Mouse (Mus musculus) testis, adult 2 months (tissue): ENCODE results near the gene Cdc37. TPM values are rescaled to one million over a fixed set of nuclear protein-coding genes. Genes with fewer than 3 reads are reported as not detected.

Experiments
- H3K27ac ChIP-seq: fragments of 200-500 bp; 2 replicates; pipeline ENCODE4 v1.5.1; 2012; ENCODE audit warnings: low read depth, low read length; ENCODE audit not compliant: control insufficient read depth, insufficient read depth
- H3K27me3 ChIP-seq: fragments of 200-500 bp; 2 replicates; pipeline ENCODE4 v1.6.1; 2012; ENCODE audit warnings: mild to moderate bottlenecking, low read length, moderate library complexity; ENCODE audit not compliant: control insufficient read depth, insufficient read depth
- H3K36me3 ChIP-seq: fragments of 200-500 bp; 2 replicates; pipeline ENCODE4 v1.6.1; 2012; ENCODE audit warnings: mild to moderate bottlenecking, low read length; ENCODE audit not compliant: control insufficient read depth, insufficient read depth
- H3K4me1 ChIP-seq: fragments of 200-500 bp; 2 replicates; pipeline ENCODE4 v1.6.1; 2012; ENCODE audit warnings: low read length; ENCODE audit not compliant: control insufficient read depth, insufficient read depth
- H3K4me3 ChIP-seq: fragments of 200-500 bp; 2 replicates; pipeline ENCODE4 v1.5.1; 2012; ENCODE audit warnings: low read depth, mild to moderate bottlenecking, low read length, moderate library complexity, mixed read lengths; ENCODE audit not compliant: control insufficient read depth
- CTCF ChIP-seq: fragments of 200-500 bp; IDR thresholded peaks from 2 replicates; pipeline ENCODE4 v1.5.1; 2012; ENCODE audit warnings: low read depth, mild to moderate bottlenecking, inconsistent platforms, low read length, moderate library complexity; ENCODE audit not compliant: control insufficient read depth, insufficient read depth, insufficient replicate concordance
- POLR2A ChIP-seq: fragments of 200-500 bp; IDR thresholded peaks from 2 replicates; pipeline ENCODE4 v1.6.1; 2012; ENCODE audit warnings: low read depth, mild to moderate bottlenecking, inconsistent platforms, low read length, moderate library complexity; ENCODE audit not compliant: control insufficient read depth
- polyA plus RNA-seq: library from polyadenylated mRNA; depleted of rRNA; stranded (reverse); fragments of >200 nt; gene quantifications from 2 replicates; pipeline ENCODE4 v1.2.3, GENCODE M21; 2012

Gene Cdc37
- polyA plus RNA-seq, 1 experiment = 38.1 TPM

DNA sequence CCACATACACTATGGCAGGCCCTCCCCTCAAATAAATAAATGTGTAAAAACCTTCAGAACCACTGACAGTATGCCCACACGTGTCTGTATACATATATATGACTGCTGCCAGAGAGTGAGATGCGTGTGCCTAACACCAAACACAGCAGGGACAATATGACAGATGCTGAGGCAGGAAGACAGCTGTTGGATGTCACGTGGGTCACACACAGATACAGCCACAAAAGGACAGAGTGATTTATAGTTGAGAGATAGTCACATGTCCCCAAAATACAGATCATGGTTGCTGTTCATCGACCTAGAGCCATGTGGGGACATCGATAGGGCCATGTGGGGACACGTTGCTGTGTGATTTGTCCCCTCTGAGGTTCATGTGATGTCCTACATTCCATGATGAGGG is 32.7 kb downstream of the Cdc37 start:
- Histone ChIP-seq H3K4me3 (no peak overlapping the region), H3K27ac (no peak overlapping the region), H3K27me3 (no peaks in the 10 kb centered on the region), H3K4me1 (no peaks in the 10 kb centered on the region), H3K36me3 (no peaks in the 10 kb centered on the region; the same call in 1 of the 2 replicates)
- no peak for TF ChIP-seq CTCF
- no peak for TF ChIP-seq POLR2A

DNA sequence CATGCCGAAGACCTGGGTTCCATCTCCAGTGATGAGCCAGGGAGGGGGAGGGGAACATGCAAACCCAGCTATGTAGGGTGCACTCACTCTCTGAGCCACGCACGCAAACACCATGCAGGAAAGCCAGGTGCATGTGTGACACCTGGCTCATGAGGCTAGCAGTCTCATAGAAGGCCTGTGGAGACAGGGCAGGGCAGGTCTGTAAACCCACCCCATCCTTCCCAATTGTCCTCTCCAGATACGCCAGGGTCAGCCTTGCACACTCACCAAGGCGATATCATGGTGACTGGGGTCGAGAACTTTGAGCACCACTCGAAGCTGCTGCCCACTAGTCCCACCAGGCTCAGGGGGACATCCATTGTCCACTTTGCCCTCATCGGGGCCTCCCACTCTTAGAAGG is 34.7 kb downstream of the Cdc37 start:
- no peaks in the 10 kb centered on the region for H3K4me1 ChIP-seq
- H3K36me3 ChIP-seq = no peaks in the 10 kb centered on the region; the same call in 1 of the 2 replicates
- H3K27ac ChIP-seq = no peak overlapping the region
- H3K4me3 ChIP-seq = no peak overlapping the region
- TF ChIP-seq CTCF (no peak), POLR2A (no peak)
- H3K27me3 ChIP-seq = no peaks in the 10 kb centered on the region

DNA sequence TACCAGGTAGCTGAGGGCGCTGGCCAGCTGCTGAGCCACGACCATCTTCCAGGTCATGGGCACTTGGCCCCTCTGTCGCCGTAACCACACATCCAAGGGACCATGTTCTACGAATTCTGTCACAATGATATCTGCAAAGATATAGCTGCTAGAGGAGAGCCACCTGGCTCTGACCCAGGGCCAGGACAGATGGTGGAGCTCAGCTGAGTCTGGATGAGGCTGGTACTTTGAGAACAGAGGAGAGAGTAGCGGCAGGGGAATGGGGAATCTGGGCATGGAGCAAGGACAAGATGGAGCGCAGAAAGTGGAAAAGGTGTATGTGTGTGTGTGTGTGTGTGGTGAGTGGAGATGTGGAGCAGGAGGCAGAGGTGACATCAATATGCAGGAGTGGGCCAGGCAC is 35.6 kb downstream of the Cdc37 start:
- no peak overlapping the region for H3K4me3 ChIP-seq
- no peak for TF ChIP-seq POLR2A
- TF ChIP-seq CTCF = no peak
- H3K36me3 ChIP-seq = no peaks in the 10 kb centered on the region
- H3K4me1 ChIP-seq = no peaks in the 10 kb centered on the region
- no peaks in the 10 kb centered on the region for H3K27me3 ChIP-seq
- H3K27ac ChIP-seq = no peak overlapping the region

DNA sequence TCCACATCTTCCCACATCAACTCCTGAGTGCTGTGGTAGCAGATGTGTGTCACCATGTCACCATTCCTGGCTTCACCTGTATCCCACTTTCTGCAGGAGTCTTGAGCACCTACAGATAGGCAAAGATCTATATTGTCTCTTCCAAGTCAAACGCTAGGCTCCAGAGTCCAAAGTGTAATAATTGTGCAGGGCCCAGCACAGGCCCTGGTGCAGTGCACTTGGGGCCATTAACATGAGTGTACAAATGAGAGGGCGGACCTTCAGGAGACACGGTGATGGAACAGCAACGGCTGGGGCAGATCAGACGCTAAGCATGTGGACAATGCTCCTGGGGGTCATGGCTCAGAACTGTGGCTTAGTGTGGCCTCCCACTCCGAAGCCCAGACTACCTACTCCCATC is 36.0 kb downstream of the Cdc37 start:
- no peaks in the 10 kb centered on the region for H3K4me1 ChIP-seq

DNA sequence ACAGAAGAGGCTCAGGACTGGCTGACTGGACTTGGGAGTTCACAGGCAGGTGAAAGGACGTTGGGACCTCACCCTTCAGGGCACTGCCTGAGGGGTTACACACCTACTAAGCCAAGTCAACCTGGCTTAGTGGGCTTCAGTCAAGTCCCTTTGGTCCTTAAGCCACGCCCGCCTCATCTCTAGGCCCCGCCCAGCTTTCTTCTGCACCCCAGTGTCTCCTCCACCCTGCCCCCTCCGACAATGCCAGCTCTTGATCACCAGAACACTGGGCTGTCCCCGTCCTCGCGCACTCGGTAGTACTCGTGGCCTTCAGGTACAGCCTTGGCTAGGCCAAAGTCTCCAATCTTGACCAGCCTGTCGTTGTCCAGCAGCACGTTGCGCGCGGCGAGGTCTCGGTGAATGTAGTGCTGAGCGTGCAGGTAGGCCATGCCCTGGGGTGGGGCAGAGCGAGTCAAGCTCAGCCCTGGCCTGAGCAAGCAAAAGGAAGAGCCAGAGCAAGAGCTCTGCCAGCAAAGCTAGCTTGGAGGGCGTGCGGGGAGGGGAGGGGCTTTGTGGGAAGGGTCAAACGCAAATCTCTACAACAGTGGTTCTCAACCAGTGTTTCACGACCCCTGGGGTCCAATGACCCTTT is 42.1 kb downstream of the Cdc37 start:
- H3K27me3 ChIP-seq = no peaks in the 10 kb centered on the region
- H3K4me1 ChIP-seq = peaks cover 3% of the 10 kb centered on the region
- H3K36me3 ChIP-seq = no peaks in the 10 kb centered on the region
- no peak overlapping the region for H3K27ac ChIP-seq
- H3K4me3 ChIP-seq = no peak overlapping the region
- TF ChIP-seq POLR2A (peak; percentile 12; the same call in 1 of the 2 replicates), CTCF (0 out of 2 replicates have a peak, but pooled peaks have one; percentile 3)

More for the DNA sequence above, 36.0 kb downstream of the Cdc37 start:
- H3K36me3 ChIP-seq = no peaks in the 10 kb centered on the region
- no peak overlapping the region for H3K27ac ChIP-seq
- no peaks in the 10 kb centered on the region for H3K27me3 ChIP-seq
- H3K4me3 ChIP-seq = no peak overlapping the region
- TF ChIP-seq CTCF (no peak), POLR2A (no peak)

DNA sequence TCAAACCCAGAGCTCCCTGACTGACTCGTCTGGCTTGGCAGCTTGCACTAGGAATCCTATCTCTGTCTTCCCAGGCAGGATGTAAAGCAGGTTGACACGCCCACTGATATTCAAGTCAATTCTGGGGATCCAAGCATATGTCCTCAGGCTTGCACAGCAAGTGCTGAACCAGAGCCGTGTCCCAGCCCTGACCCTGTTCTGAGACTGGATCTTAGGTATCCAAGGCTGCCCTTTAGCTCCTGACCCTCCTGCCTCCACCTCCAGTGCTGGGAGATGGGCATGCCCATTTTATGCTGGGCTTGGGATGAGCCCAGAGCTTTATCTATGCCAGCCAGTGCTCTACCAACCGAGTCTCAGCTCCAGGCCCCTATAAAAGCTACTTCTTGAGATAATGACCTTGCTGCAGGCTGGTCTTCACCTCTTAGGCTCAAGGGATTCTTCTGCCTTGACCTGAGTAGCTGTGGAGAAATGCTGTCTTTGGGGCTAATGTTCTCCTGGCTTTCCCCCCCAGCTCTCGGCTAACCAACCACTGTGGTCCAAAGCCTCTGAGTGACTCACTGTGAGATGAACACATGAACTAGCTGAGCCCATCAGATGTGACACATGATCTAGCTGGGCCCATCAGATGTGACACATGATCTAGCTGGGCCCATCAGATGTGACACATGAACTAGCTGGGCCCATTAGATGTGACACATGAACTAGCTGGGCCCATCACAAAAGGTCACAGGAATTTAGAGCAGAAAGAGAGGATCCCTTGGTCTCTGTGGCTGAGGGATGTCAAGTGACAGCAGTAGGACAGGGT is 43.8 kb downstream of the Cdc37 start:
- peaks cover 3% of the 10 kb centered on the region for H3K4me1 ChIP-seq
- TF ChIP-seq POLR2A (no peak), CTCF (no peak)
- H3K36me3 ChIP-seq = no peaks in the 10 kb centered on the region; the same call in 1 of the 2 replicates
- H3K27ac ChIP-seq = no peak overlapping the region
- H3K4me3 ChIP-seq = no peak overlapping the region
- H3K27me3 ChIP-seq = no peaks in the 10 kb centered on the region

DNA sequence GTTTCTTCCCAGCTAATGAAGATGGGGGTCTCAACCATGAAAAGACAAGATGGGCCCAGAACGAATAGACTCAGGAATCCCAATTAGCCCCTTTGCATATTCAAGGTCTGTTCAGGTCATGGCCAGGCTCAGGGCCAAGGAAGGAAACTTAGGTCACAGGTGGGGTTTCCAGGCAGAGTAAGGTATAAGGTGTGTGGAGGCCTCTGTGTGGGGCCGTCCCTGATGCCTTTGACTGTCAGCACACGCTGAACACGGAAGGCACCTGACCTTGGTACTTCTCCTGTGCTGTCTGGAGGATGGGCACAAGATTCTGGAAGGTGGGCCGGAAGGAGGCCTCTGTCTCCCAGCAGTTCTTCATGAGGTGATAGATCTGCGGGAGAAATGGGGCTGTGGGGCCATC is 45.0 kb downstream of the Cdc37 start:
- no peak overlapping the region for H3K4me3 ChIP-seq
- no peak for TF ChIP-seq CTCF
- no peak for TF ChIP-seq POLR2A
- H3K36me3 ChIP-seq = no peaks in the 10 kb centered on the region; the same call in 1 of the 2 replicates
- H3K27ac ChIP-seq = no peak overlapping the region
- H3K4me1 ChIP-seq = peaks cover 3% of the 10 kb centered on the region
- no peaks in the 10 kb centered on the region for H3K27me3 ChIP-seq

DNA sequence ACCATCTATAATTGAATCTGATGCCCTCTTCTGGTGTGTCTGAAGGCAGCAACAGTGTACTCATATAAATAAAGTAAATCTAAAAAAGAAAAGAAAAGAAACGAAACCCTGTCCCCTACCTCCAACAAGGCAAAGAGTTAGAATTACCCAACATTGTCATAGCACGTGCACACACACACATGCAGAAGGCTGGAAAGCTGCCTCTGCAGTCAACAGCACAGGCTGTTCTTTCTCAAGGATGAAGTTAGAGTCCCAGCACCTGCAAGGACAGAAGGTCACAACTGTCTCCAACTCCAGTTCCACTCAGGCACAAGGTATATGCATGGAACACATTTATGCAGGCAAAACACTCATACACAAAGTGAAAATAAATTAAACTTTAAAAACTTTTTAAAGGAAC is 47.7 kb downstream of the Cdc37 start:
- TF ChIP-seq CTCF = no peak
- TF ChIP-seq POLR2A = no peak
- Histone ChIP-seq H3K27me3 (no peaks in the 10 kb centered on the region), H3K4me3 (no peak overlapping the region), H3K36me3 (no peaks in the 10 kb centered on the region; the same call in 1 of the 2 replicates), H3K4me1 (no peaks in the 10 kb centered on the region), H3K27ac (no peak overlapping the region)
